Mouse (Mus musculus) thymus, postnatal 25 days (tissue): ENCODE data around the gene Phykpl.
"Not testable (repeated sequence)": the region's sequence is repeated elsewhere in the genome, so short reads cannot be mapped to it uniquely, and the experiment has no call there.

Source experiments
- DNase-seq: peaks from one replicate; pipeline ENCODE4 v3.0.0; 2022

The Phykpl gene

GRCm38 (mm10) chr11:51619409-51620060 lies 35.0 kb downstream of the Phykpl start, which contains the start of gene Nhp2:
Nhp2 (plus strand) TSS chr11:51619735.
- DNase-seq, result peak; percentile 87

GRCm38 (mm10) chr11:51620084-51620483 lies 35.5 kb downstream of the Phykpl start:
- no peak for DNase-seq

GRCm38 (mm10) chr11:51621776-51622175 lies 37.2 kb downstream of the Phykpl start:
- no peak for DNase-seq

- no peak for DNase-seq
Observed at GRCm38 (mm10) chr11:51622971-51623491, 38.5 kb downstream of the Phykpl start.

DNA sequence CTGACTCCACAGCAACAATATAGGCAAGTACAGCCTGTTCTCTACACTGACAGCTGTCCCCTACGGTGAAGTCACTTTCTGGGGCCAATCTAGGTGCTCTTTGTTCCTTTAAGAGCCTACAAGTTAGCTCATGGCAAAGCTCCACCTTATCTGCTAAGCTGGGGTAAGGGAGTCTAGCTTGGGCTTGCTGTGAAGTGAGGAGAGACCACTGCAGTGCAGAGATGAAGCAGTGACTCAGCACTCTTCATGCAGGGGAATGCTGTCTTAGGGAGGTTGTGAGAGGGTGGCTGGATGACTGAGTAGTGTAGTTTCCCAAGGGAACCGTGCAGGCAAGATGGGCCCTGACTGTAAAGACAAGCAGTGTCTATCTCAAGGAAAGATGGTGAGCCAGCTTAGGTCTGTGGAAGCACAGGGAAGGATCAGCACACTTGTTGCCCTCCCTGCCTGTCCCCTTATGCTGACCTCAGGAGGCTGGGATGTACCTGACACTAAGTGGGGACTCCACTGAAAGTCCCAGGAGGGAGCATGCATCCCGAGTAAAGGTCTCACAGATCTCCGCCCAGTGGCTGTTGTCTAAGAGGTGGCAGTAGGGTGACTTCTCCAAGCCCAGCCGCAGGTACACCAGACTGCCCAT lies 40.7 kb downstream of the Phykpl start:
- DNase-seq, result no peak

DNA sequence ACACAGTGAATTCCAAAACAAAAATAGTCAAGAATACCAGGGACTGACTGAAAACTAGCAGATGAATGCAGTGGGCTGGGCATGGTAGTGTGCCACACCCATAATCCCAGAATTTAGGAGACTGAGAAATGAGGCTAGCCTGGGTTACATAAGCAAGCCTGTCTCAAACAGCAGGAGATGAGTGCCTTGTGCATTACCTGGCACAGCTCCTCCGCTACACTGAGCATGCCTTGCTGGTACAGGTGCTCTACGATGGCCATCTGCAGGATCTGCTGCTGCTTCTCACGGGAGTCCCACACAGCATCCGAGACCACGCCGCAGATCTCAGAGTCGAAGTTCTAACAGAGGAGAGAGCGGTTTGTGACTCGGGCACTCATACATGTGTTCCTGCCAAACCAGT lies 42.9 kb downstream of the Phykpl start:
- DNase-seq, result no peak

DNA sequence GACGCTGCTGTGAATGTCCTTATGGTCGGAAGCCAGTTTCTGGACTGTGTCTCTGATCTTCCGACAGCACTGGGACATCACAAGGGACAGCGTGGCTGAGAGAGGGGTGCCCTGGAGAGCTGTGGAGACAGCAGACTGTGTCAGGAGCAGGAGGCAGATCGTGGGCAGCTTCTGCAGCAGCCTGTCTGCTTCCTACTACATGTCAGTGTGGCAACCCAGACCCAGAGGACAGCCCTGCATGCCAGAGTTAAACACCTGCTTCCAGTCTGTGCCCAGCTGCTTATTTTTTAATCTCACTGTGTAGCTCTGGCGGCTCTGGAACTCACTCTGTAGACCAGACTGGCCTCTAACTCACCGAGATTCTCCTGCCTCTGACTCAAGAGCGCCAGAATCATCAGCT lies 43.4 kb downstream of the Phykpl start:
- DNase-seq, result no peak

DNA sequence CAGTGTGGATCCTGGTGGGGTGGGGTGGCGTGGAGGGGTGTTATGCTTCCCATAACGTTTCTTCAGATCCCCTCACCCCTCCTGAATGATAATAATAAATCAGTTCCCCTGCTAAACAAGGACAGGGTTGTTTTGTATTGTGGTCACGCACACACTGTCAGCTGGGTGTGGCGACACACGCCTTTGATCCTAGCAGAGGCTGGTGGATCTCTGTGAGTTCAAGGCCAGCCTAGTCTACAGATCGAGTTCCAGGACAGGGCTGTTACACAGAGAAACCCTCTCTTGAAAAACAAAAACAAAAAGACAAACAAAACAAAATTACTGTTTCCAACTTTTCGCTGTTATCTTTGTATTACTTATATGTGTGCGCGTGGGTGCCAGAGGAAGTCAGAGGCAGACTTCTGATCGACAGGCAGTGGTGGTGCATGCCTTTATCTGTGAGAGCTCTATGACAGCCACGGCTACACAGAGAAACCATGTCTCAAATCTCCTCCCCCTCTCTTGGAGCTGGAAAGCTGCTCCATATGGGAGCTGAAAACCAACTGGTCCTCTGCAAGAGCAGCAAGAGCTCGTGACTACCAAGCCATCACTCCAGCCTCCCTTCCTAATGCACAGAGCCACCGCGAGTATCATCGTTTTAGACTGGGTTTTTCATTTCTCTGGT lies 45.2 kb downstream of the Phykpl start:
- no peak for DNase-seq

GRCm38 (mm10) chr11:51632130-51632753 lies 47.7 kb downstream of the Phykpl start:
- DNase-seq, result no peak

GRCm38 (mm10) chr11:51633200-51633599 lies 48.6 kb downstream of the Phykpl start:
- not testable (repeated sequence) for DNase-seq

- DNase-seq, result no peak
Observed at GRCm38 (mm10) chr11:51633721-51634120, 49.2 kb downstream of the Phykpl start.

DNA sequence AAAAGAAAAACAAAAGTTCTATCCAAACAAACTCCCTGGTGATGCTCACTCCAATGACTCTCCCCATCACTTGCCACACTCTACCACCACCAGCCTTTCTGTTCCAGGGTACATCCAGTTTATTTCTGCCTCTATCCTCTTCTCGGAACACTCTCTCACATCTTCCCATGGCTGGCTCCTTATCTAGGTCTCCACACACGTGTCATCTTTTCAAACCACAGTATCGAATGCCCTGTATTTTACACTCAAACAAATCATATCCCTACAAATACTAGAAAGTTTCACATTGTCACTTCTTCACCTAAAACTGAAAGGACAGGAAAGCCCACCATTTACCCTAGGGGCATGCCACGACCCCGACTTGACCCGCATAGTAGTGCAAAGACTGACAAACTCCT lies 50.6 kb downstream of the Phykpl start:
- DNase-seq, result no peak

DNA sequence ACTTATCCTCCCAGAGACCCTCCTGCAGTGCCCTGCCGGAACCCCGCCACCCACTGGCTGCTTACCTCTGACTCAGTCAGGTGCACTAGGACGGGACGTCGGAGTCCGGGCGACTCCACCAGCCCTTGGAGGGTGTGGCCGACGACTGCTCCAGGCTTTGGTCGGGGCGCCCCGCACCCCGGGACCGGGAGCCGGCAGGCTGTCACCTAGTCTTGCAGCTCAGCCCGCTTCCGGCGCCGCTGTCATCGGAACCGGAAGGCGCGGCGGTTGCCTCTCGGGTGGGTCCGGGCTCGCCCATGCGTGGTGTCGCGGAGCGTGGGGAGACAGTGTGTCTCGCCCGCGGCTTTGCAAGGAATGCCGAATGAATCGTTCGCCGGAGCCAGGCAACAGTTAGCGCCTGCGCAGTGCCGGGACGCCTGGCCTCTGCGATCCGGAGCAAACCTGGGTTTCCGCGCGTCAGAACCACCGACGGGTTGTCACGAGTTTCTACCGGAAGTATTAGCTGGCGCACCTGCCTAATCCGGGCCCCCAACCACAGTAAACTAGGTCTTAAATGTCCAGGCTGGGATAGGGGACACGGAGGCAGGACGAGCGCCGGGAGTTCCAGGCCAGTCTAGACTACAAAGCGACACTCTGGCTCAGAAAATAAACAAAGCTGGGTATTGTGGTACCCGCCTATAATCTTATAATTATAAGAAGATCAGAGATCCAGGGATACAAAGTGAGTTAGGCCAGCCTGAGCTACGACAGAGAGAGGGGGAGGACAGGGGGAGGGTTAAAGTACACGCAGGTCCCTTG lies 51.2 kb downstream of the Phykpl start, which contains the start of gene Rmnd5b:
Gene Rmnd5b, minus strand, starts transcription at position 372 of the 798 bp plus-strand sequence.
- DNase-seq, result peak; percentile 87

DNA sequence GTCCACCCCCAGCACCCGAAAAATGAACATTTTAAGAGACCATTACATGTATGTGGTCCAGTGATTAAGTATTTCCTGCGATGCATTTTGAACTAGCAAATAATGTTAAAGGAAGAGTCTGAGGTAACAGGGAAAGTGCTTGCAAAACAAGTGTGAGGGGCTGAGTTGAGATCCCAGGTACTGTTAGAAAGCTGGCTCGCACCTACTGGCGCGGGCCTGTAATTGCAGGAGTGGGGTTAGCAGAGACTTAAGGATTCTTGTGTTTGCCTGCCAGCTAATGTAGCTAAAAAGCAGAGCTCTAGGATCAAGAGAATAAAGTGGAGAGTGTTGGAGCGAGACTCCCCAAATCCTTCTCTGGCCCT lies 51.7 kb downstream of the Phykpl start:
- peak; percentile 84 for DNase-seq

GRCm38 (mm10) chr11:51637971-51638414 lies 53.4 kb downstream of the Phykpl start:
- peak; percentile 83 for DNase-seq

GRCm38 (mm10) chr11:51638497-51638896 lies 53.9 kb downstream of the Phykpl start:
- no peak for DNase-seq

DNA sequence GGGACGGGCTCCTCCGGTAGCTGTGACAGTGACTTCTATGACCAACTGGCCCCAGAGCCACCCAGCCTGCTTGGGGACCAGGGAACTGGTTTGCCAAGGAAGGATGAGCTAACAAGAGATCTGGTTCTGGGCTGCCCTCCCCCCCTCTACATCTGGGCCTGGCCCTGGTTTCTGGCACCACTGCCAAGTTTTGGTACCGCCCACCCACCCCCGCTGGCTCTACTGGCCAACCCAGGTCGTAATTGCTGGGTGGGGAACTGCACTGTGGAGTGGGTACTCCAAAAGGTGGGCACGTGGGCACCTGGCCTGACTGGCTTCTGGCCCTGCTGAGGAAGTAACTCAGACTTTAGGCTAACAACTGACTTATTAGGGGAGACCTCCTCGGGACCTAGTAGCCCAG lies 56.2 kb downstream of the Phykpl start:
- DNase-seq, result no peak

GRCm38 (mm10) chr11:51643202-51643601 lies 58.6 kb downstream of the Phykpl start:
- no peak for DNase-seq

- DNase-seq, result peak; percentile 81
Observed at GRCm38 (mm10) chr11:51643761-51644160, 59.2 kb downstream of the Phykpl start.

GRCm38 (mm10) chr11:51644217-51644616 lies 59.7 kb downstream of the Phykpl start:
- DNase-seq, result peak; percentile 85

DNA sequence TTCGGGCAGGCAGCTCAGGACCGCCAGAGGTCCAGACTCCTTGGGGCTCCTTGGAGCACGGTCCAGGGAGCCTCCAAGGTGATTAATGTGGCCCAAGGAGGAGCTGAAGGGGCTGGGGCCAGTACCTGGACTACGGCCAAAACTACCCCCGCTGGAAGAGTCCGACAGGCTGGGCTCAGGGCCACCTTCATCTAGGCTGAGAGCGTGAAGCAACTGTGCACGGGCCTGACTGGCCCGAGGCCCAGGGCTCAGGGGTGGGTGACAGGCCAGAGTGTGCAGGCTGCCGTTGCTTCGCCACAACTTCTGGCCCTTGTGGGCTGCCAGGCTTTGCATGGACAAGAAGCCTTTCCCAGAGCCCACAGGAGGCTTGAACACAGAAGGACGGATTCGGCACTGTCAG lies 60.7 kb downstream of the Phykpl start:
- no peak for DNase-seq

GRCm38 (mm10) chr11:51646245-51646644 lies 61.7 kb downstream of the Phykpl start:
- no peak for DNase-seq
